Mouse (Mus musculus): ENCODE data around the gene Lypd3.
"Not testable (repeated sequence)": the region's sequence is repeated elsewhere in the genome, so short reads cannot be mapped to it uniquely, and the experiment has no call there.

- TF ChIP-seq CHD2 (IDR thresholded peaks at IDR 0.05; ENCODE audit: low read length); POLR2A (IDR thresholded peaks at IDR 0.05; ENCODE audit: control insufficient read depth in 1 of 2, insufficient read depth in 1 of 2, low read depth in 1 of 2, low read length in 2 of 2, poor library complexity in 1 of 2); CTCF (IDR thresholded peaks at IDR 0.05 in 2 of 3, conservative IDR thresholded peaks at IDR 0.05 in 1 of 3; ENCODE audit: control insufficient read depth in 1 of 3, insufficient read depth in 1 of 3, low read depth in 2 of 3, low read length in 3 of 3, poor library complexity in 1 of 3, severe bottlenecking in 1 of 3); GATA1 (IDR thresholded peaks at IDR 0.05; ENCODE audit: low read depth, low read length); MYC (IDR thresholded peaks at IDR 0.05; ENCODE audit: low read depth, low read length); KAT2A (conservative IDR thresholded peaks at IDR 0.05; ENCODE audit: low read depth, low read length); HCFC1 (IDR thresholded peaks at IDR 0.05; ENCODE audit: low read depth, low read length); MAX (IDR thresholded peaks at IDR 0.05; ENCODE audit: low read length); SIN3A (IDR thresholded peaks at IDR 0.05; ENCODE audit: low read length); TBP (IDR thresholded peaks at IDR 0.05; ENCODE audit: low read depth, low read length); MAFK (IDR thresholded peaks at IDR 0.05; ENCODE audit: borderline replicate concordance, low read depth, low read length); TCF12 (IDR thresholded peaks at IDR 0.05; ENCODE audit: low read depth, low read length); USF1 (IDR thresholded peaks at IDR 0.05; ENCODE audit: low read depth, low read length); UBTF (IDR thresholded peaks at IDR 0.05; ENCODE audit: borderline replicate concordance, insufficient read depth, low read depth, low read length): not testable (repeated sequence)
Measured at GRCm38 (mm10) chr7:24687519-24687918, 51.2 kb downstream of the Lypd3 start.

All from MEL (cell line).